In genomic region chr15:6280021-6280451, GRCm38 (mm10) we compare ENCODE assay signal across 14 mouse cellular contexts. TPM values are rescaled to one million over a fixed set of nuclear protein-coding genes. Genes with fewer than 3 reads are reported as not detected.
DNase-seq lines count a peak whose midpoint lies in the region; ATAC-seq and TF ChIP-seq lines count a peak whose summit lies in the region.
"Had no signal": no experiment of that assay in that cellular context is flagged by ENCODE, and none has a peak within 500 bp of the region (broad histone marks: within the 10 kb centered on the region; RNA-seq: fewer than 3 reads in every experiment).

No protein-coding gene starts in this region.

- no peak overlapping the region; the same call in 1 of the 2 replicates for H3K27ac ChIP-seq in heart, embryonic 16.5 days (ENCODE audit: low read length)
- H3K27ac ChIP-seq in stomach, embryonic 14.5 days (ENCODE audit: low read length) = peak overlapping the region; percentile 33; the same call in 1 of the 2 replicates
- H3K27ac ChIP-seq in stomach, postnatal 0 days (replicated peaks) = no peak overlapping the region
- H3K27ac ChIP-seq in hindbrain, postnatal 0 days = no peak overlapping the region

- no peak overlapping the region for H3K4me2 ChIP-seq in heart, embryonic 16.5 days (ENCODE audit: low read depth, low read length)
- no peak overlapping the region for H3K4me2 ChIP-seq in stomach, embryonic 14.5 days (replicated peaks; ENCODE audit: low read depth, low read length)
- H3K4me2 ChIP-seq in stomach, postnatal 0 days (replicated peaks; ENCODE audit: low read depth) = no peak overlapping the region
- H3K4me2 ChIP-seq in hindbrain, postnatal 0 days (ENCODE audit: low read depth, low read length) = no peak overlapping the region
- H3K4me2 ChIP-seq: kidney, embryonic 15.5 days had no signal

- no peak overlapping the region for H3K4me3 ChIP-seq in heart, embryonic 16.5 days (ENCODE audit: low read length)
- no peak overlapping the region for H3K4me3 ChIP-seq in stomach, embryonic 14.5 days (ENCODE audit: low read depth, low read length)
- H3K4me3 ChIP-seq in stomach, postnatal 0 days (ENCODE audit: low read depth, low read length) = no peak overlapping the region
- H3K4me3 ChIP-seq in hindbrain, postnatal 0 days (ENCODE audit: low read length) = no peak overlapping the region
- H3K4me3 ChIP-seq: erythroblast, embryonic 14.5 days; heart, embryonic 10.5 days; kidney, embryonic 15.5 days had no signal

- 50% methylated on average over 4 of the region's 4 CpGs for WGBS in heart, embryonic 16.5 days
- 24% methylated on average over 4 of the region's 4 CpGs for WGBS in stomach, embryonic 14.5 days
- 51% methylated on average over 4 of the region's 4 CpGs for WGBS in stomach, postnatal 0 days
- WGBS in hindbrain, postnatal 0 days = 38% methylated on average over 4 of the region's 4 CpGs

- H3K4me1 ChIP-seq in heart, embryonic 16.5 days (ENCODE audit: control insufficient read depth, insufficient read depth, low read length) = no peaks in the 10 kb centered on the region
- H3K4me1 ChIP-seq in stomach, embryonic 14.5 days (ENCODE audit: control insufficient read depth, insufficient read depth, low read length) = peaks cover 8% of the 10 kb centered on the region; the same call in 1 of the 2 replicates
- H3K4me1 ChIP-seq in stomach, postnatal 0 days (replicated peaks; ENCODE audit: control insufficient read depth, insufficient read depth) = no peaks in the 10 kb centered on the region
- no peaks in the 10 kb centered on the region for H3K4me1 ChIP-seq in hindbrain, postnatal 0 days (ENCODE audit: insufficient read depth, low read length)
- H3K4me1 ChIP-seq: heart, embryonic 10.5 days had no signal

- no peak for DNase-seq in heart, adult 9 months (ENCODE audit: low spot score in 2 of 2)
- DNase-seq in stomach, postnatal 0 days (ENCODE audit: low spot score) = no peak
- peak; percentile 39 for DNase-seq in hindbrain, postnatal 0 days (ENCODE audit: low spot score)
- no peak for DNase-seq in adrenal gland, postnatal 14 days
- no peak for DNase-seq in adrenal gland, postnatal 25 days
- DNase-seq: cerebellum, adult 11-12 months; lung, postnatal 10 days; thymus, adult 2 months had no signal

- H3K9me3 ChIP-seq in heart, embryonic 16.5 days (replicated peaks; ENCODE audit: control insufficient read depth, low read length) = no peaks in the 10 kb centered on the region
- no peaks in the 10 kb centered on the region for H3K9me3 ChIP-seq in stomach, embryonic 14.5 days (ENCODE audit: control insufficient read depth, low read depth, low read length)
- no peaks in the 10 kb centered on the region for H3K9me3 ChIP-seq in stomach, postnatal 0 days (ENCODE audit: control insufficient read depth, low read length)
- no peaks in the 10 kb centered on the region for H3K9me3 ChIP-seq in hindbrain, postnatal 0 days (ENCODE audit: low read length)
- H3K9me3 ChIP-seq: heart, embryonic 10.5 days; kidney, embryonic 15.5 days had no signal

- no peaks in the 10 kb centered on the region for H3K27me3 ChIP-seq in heart, embryonic 16.5 days (ENCODE audit: control insufficient read depth, insufficient read depth, low read length)
- H3K27me3 ChIP-seq in stomach, embryonic 14.5 days (ENCODE audit: control insufficient read depth, insufficient read depth, low read length) = no peaks in the 10 kb centered on the region
- H3K27me3 ChIP-seq in stomach, postnatal 0 days (ENCODE audit: control insufficient read depth, insufficient read depth, low read length) = no peaks in the 10 kb centered on the region
- H3K27me3 ChIP-seq in hindbrain, postnatal 0 days (ENCODE audit: insufficient read depth, low read length) = no peaks in the 10 kb centered on the region
- H3K27me3 ChIP-seq: kidney, embryonic 15.5 days had no signal

- TF ChIP-seq CTCF in stomach, postnatal 0 days (IDR thresholded peaks at IDR 0.05; ENCODE audit: low read depth) = no peak
- TF ChIP-seq CTCF in hindbrain, postnatal 0 days (IDR thresholded peaks at IDR 0.05; ENCODE audit: low read depth) = no peak

- no peak for TF ChIP-seq EP300 in stomach, postnatal 0 days (optimal IDR thresholded peaks at IDR 0.05)

- no peak overlapping the region for H3K9ac ChIP-seq in heart, embryonic 16.5 days (ENCODE audit: low read length)
- no peak overlapping the region for H3K9ac ChIP-seq in stomach, embryonic 14.5 days (replicated peaks; ENCODE audit: low read depth, low read length)
- H3K9ac ChIP-seq in stomach, postnatal 0 days (ENCODE audit: low read length) = no peak overlapping the region
- H3K9ac ChIP-seq in hindbrain, postnatal 0 days (replicated peaks; ENCODE audit: low read length) = no peak overlapping the region
- H3K9ac ChIP-seq: kidney, embryonic 15.5 days had no signal

- H3K36me3 ChIP-seq in heart, embryonic 16.5 days (ENCODE audit: control insufficient read depth, insufficient read depth) = no peaks in the 10 kb centered on the region
- no peaks in the 10 kb centered on the region for H3K36me3 ChIP-seq in stomach, embryonic 14.5 days (ENCODE audit: control insufficient read depth, insufficient read depth, low read length)
- no peaks in the 10 kb centered on the region for H3K36me3 ChIP-seq in stomach, postnatal 0 days (ENCODE audit: control insufficient read depth, insufficient read depth, low read length)
- no peaks in the 10 kb centered on the region for H3K36me3 ChIP-seq in hindbrain, postnatal 0 days (ENCODE audit: insufficient read depth, low read length)
- H3K36me3 ChIP-seq: heart, embryonic 10.5 days; kidney, embryonic 15.5 days had no signal

- 0 out of 2 replicates have a peak, but pooled peaks have one; percentile 41 for ATAC-seq in heart, embryonic 16.5 days (replicated peaks; ENCODE audit: extremely low read depth, insufficient read depth, low FRiP score)
- ATAC-seq in stomach, embryonic 14.5 days (ENCODE audit: insufficient number of reproducible peaks, insufficient read depth, low FRiP score, low read depth) = peak; percentile 65; the same call in 1 of the 2 replicates
- ATAC-seq in stomach, postnatal 0 days (ENCODE audit: low FRiP score, low TSS enrichment) = no peak
- peak; percentile 24; the same call in 1 of the 2 replicates for ATAC-seq in hindbrain, postnatal 0 days
- ATAC-seq: activated CD4-positive, CD25-positive, alpha-beta regulatory T cell, adult 4 months had no signal

RNA-seq across cellular contexts. Expression of gene Dab2, which starts 19.6 kb away (rescaled TPM):
- polyA plus RNA-seq in heart, embryonic 16.5 days (2015; fragmentation: Nextera tagmentation; extraction: Ambion mirVana) = 21.3 and 27.3 TPM in 2 replicates
- polyA plus RNA-seq in stomach, embryonic 14.5 days (2014; fragmentation: Nextera tagmentation; extraction: Ambion mirVana) = 65.9 and 66.0 TPM in 2 replicates
- 16.1 and 16.9 TPM in 2 replicates for polyA plus RNA-seq in stomach, postnatal 0 days (2015; fragmentation: Nextera tagmentation; extraction: Ambion mirVana)
- total RNA-seq in hindbrain, postnatal 0 days (2014; rRNA removed) = 12.7 and 18.2 TPM in 2 replicates
- 15.1 and 17.3 TPM in 2 replicates for polyA plus RNA-seq in hindbrain, postnatal 0 days (2015; fragmentation: Nextera tagmentation; extraction: Ambion mirVana)
- 421 TPM in 2 replicates for total RNA-seq in adrenal gland, postnatal 14 days (2021)
- total RNA-seq in adrenal gland, postnatal 25 days (2021) = 416 and 485 TPM in 2 replicates
- polyA plus RNA-seq: erythroblast, embryonic 14.5 days had no signal
